Mouse (Mus musculus) embryonic fibroblast, embryonic 13.5 days (primary cell): ENCODE measurements at regions not wholly inside any gene's neighbourhood (a gene's known extent, or its start where the extent isn't known, plus 50 kb on each side); places are given as distances from the start of the nearest gene placed in this dataset.

Experiments used
- H3K27ac ChIP-seq: 2 replicates; pipeline ENCODE4 v1.5.1; 2012; ENCODE audit warnings: low read length, control low read depth, inconsistent platforms; ENCODE audit not compliant: insufficient read depth
- H3K4me1 ChIP-seq: 2 replicates; pipeline ENCODE4 v1.6.1; 2011; ENCODE audit warnings: low read length; ENCODE audit not compliant: control insufficient read depth, insufficient read depth
- H3K4me3 ChIP-seq: 2 replicates; pipeline ENCODE4 v1.5.1; 2011; ENCODE audit warnings: mild to moderate bottlenecking, control low read depth, low read length; ENCODE audit not compliant: insufficient read depth
- CTCF ChIP-seq: IDR thresholded peaks from 2 replicates; pipeline ENCODE4 v1.5.1; 2011; ENCODE audit warnings: mild to moderate bottlenecking, control low read depth, low read length, moderate library complexity, borderline replicate concordance; ENCODE audit not compliant: insufficient read depth
- POLR2A ChIP-seq: IDR thresholded peaks from 2 replicates; pipeline ENCODE4 v1.6.1; 2011; ENCODE audit warnings: low read depth, mild to moderate bottlenecking, control low read depth, low read length, moderate library complexity

DNA sequence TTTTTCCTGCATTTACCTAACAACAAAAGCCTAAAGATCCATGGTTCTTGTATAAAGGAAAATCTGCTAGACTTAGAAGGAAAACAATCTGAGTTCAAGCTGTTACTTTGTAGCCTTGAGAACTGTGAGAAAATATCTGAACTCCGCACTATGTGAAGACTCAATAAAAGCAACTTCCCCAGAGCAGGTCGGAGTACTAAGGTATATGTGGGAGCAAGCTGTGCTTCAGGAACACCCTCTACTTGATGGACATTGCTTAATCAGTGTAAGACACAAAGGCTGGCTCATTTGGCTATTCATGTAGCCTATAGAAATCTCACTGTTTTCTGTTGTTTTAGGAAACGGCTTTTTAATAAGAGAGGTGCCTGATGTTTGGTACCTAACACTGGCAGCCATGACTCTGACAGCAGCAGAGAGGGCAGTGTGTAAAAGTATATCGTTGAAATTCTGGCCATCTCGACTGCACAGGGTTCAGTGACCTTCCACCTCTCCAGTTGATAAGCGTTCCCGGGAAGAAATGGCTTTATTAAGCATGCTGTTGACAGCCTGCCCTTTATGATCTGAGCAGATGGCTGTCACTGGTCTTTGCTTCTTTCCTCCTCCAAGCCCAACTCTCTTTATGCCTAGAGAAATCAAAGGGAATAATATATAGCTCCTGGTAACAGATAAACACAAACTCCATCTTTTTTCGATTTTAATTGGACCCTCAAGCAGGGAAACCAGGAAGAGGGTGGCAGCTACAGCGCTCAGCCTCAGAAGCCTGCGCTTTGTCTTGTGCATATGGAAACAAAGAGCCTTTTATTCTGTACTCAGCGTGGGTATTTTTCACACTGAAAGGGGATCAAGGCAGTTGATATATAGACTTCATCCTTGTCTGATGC, 443.7 kb upstream of the Sel1l start:
- Histone ChIP-seq H3K4me1 (no peaks in the 10 kb centered on the region), H3K4me3 (no peak overlapping the region), H3K27ac (no peak overlapping the region)
- TF ChIP-seq CTCF = no peak

DNA sequence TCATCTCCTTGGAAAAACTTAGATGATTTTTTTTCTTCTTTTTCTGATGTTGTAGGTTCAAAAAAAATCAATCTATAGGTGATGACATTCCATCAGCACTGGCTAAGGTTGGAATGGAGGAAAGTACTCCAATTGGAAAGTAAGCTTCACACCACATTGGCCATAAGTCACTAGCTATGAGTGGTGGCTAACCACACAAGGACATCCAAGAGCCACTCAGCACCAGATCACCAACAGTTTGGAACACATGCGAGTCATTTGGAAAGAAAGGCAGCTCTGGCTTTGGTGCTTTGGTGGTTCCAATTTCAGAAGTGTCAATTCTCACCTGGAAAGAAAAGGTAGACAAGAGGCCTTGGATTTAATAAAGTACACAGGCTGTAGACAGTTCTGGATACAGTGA, 442.5 kb upstream of the Sel1l start:
- Histone ChIP-seq H3K27ac (no peak overlapping the region), H3K4me3 (no peak overlapping the region), H3K4me1 (no peaks in the 10 kb centered on the region)
- TF ChIP-seq POLR2A = no peak
- no peak for TF ChIP-seq CTCF

DNA sequence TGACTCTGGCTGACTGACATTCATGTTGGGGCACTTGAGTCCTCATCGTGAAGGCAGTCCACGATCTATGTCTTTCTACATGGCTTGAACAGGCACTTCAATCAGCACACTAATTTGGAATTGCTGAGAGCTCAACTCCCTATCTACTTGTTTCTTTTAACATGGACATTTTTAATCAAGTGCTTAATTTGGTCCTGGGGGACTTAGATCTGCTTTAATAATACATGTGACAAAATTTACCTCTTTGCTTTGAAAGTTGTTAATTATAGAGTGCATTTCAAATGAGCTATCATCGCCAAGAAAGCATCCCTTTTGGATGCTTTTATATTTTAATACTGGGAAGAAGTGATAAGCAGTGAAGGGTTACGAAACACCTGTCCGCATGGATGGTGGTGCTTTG, 436.6 kb upstream of the Sel1l start:
- no peak overlapping the region for H3K27ac ChIP-seq
- H3K4me1 ChIP-seq = no peaks in the 10 kb centered on the region
- no peak for TF ChIP-seq POLR2A
- no peak for TF ChIP-seq CTCF
- H3K4me3 ChIP-seq = no peak overlapping the region

DNA sequence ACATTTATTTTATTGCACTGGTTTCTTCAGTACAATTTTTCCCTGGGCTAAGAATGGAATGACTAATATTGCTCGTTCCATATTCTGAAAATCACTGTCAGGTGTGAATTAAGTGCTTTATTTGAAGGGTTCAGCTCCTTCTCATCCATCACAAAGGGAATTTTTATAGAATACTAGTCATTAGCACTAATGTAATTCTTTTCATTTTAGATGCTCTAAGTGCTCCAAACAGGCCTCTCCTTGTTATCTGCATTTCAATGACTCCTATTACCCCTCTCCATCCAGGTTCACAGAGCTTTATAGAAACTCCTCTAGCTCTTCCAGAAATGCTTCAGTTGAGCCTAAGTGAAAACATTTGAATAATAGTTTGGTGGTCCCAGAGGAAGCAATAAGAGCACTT, 431.5 kb upstream of the Sel1l start:
- Histone ChIP-seq H3K4me1 (no peaks in the 10 kb centered on the region), H3K27ac (no peak overlapping the region), H3K4me3 (no peak overlapping the region)
- TF ChIP-seq CTCF = no peak
- TF ChIP-seq POLR2A = no peak

DNA sequence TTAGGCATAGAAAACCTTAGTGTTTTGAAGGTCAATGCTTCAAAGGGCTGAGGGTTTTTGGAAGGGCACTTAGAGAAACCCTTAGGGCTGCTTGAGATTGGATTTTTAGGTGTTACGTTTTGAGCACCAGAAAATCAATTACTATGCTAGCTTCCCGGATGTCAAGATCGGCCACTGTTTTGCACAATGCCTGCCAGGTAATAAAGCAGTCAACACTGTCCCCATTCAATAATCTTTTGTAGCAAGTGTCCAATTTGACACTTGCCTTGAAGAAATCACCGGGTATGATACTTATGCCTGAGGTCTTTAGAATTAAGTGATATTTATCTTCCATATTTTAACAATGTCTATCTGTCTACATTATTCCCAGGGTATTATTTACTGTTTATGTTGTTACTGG, 403.0 kb upstream of the Sel1l start:
- no peak overlapping the region for H3K4me3 ChIP-seq
- H3K27ac ChIP-seq = no peak overlapping the region
- TF ChIP-seq CTCF = no peak
- no peak for TF ChIP-seq POLR2A
- no peaks in the 10 kb centered on the region for H3K4me1 ChIP-seq

DNA sequence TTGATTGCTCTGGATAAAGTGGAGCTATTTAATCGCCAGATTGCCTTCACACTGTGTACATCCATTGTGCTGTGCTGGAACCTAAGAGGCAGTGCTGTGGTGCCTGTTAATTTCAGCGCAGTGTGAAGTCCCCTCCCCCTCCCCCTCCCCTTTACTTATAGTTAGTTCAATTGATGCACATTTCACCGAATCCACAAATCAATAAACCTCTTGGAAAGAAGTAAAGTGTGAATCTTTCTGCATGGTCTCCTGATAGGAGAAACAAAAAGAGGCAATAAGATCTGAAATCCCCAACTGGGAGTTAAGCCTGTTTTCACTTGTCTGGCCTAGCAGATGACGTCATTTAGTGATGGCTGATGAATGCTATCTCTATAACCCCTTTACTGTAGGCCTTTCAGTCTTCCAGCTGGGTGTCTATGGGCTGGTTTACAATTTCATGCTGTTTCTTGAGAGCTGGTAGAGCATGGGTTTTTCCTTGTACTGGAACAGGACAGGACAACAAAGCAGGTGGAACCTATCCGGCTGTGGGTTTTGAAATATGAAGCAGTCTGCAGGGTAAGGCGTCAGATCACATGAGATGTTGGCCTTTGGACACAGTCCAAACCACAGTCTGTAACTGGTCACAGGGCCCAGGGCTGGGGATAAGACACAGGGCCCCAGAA, 398.0 kb upstream of the Sel1l start:
- no peak overlapping the region for H3K27ac ChIP-seq
- H3K4me3 ChIP-seq = no peak overlapping the region
- TF ChIP-seq CTCF (no peak), POLR2A (no peak)
- no peaks in the 10 kb centered on the region for H3K4me1 ChIP-seq

DNA sequence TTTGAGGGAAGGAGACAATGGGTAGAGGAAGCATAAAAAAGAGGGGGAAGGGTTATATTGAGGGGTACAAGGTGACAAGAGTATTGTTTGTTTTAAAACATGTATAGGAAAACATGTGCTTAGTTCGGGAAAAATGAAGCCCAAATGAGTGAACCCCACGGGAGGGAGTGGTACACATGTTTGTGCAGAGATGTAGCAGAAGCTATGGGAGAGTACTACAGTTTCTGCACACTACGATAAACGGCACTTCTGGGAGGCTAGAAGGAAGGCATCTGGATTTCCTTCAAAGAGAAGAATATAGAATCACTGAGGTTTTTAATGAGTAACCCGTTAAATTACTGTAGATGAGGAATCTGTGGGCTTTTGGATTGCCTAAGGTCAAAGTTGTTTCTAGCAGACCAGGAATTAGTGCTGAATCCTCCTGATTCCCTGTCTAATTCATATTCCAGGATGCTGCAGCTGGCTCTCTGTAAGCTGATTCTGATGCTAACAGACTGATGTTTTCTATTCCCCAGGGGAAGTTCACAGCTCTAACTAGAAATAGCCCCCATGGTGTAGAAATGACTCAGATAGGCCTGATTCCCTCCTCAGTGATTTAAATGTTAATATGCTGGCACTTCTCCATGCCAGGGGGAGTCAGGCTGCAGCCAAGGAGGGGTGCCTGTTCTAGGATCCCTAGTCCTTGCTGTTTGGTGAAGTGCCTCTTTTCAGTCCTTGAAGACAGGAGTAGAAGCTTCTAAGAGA, 391.2 kb upstream of the Sel1l start:
- no peak for TF ChIP-seq POLR2A
- no peak for TF ChIP-seq CTCF
- Histone ChIP-seq H3K4me1 (no peaks in the 10 kb centered on the region), H3K4me3 (no peak overlapping the region), H3K27ac (no peak overlapping the region)

DNA sequence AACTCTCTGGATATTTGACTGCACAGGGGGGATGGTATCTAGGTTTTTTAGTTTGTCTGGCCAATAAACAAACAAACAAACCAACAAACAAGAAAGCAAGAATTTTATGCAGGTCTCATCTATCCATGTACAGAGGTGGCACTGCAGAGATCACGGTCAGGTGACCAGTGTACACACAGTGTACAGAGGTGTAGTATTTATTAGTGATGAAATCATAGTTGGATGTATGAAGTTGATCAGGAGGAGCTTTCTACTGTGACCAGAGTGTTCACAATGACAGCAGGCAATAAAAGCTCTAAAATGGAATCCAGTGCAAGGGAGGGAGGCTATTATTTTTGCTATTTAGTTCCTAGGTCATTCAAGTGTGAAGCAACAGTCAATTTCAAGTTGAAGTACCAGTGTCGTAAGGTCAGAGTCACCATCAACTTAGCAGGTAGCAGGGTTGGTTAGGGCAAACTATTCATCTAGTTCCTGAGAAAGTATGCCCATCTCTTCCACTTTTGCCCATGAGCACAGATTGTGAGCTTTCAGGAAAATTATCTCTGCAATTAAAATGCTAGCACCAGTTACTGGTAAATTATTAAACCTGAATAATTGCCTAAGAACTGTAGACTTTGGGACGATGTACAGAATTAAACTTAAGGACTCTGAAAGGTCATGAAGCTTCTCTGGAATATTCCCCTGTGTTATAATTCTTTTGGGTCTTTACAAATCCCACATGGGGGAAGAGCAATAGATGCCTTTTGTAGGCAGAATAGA, 384.9 kb upstream of the Sel1l start:
- no peak overlapping the region for H3K4me3 ChIP-seq
- no peaks in the 10 kb centered on the region for H3K4me1 ChIP-seq
- TF ChIP-seq POLR2A (no peak), CTCF (no peak)

DNA sequence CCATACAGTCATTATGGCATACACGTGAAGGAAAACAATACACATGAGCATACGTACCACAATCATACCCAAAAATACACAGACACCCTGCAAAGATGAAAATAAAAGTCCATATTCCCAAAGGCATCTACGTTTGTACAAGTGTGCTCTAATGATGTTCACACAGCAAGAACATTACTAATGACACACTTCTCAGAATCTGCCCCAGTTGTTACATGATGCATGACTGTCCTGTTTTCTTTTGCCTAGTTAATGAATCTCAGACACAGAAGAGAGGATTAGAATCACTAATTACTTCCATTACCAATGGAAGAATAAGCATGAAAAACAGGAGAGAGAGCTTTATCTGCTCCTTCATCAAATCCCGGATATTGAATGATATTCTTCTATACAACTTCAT, 379.6 kb upstream of the Sel1l start:
- Histone ChIP-seq H3K27ac (no peak overlapping the region), H3K4me1 (no peaks in the 10 kb centered on the region), H3K4me3 (no peak overlapping the region)
- no peak for TF ChIP-seq CTCF
- TF ChIP-seq POLR2A = no peak

More for the DNA sequence above, 384.9 kb upstream of the Sel1l start:
- H3K27ac ChIP-seq = no peak overlapping the region
